Mouse (Mus musculus) forebrain, postnatal 0 days (tissue): ENCODE results near the gene Tmem38b. TPM values are rescaled to one million over a fixed set of nuclear protein-coding genes. Genes with fewer than 3 reads are reported as not detected.

ENCODE experiments used
- ATAC-seq: fragments of 200-750 bp; cut with Nextera tagmentation; 2 replicates; pipeline ENCODE4 v1.8.0; 2017; ENCODE audit warnings: mild to moderate bottlenecking, moderate library complexity
- DNase-seq: peaks from one replicate; pipeline ENCODE4 v3.0.0-alpha.2; 2015
- H3K27ac ChIP-seq: fragments of 300-500 bp; sonication (generic); 2 replicates; pipeline ENCODE4 v1.5.1; 2014; ENCODE audit warnings: low read depth, mild to moderate bottlenecking, antibody characterized with exemption, low read length, moderate library complexity, mixed read lengths
- H3K27me3 ChIP-seq: fragments of 300-500 bp; sonication (generic); 2 replicates; pipeline ENCODE4 v1.6.1; 2014; ENCODE audit warnings: mild to moderate bottlenecking, low read length, mixed read lengths; ENCODE audit not compliant: insufficient read depth
- H3K36me3 ChIP-seq: fragments of 300-500 bp; sonication (generic); 2 replicates; pipeline ENCODE4 v1.6.1; 2014; ENCODE audit warnings: mild to moderate bottlenecking, moderate library complexity; ENCODE audit not compliant: insufficient read depth
- H3K4me1 ChIP-seq: fragments of 300-500 bp; sonication (generic); 2 replicates; pipeline ENCODE4 v1.6.1; 2014; ENCODE audit warnings: antibody characterized with exemption; ENCODE audit not compliant: insufficient read depth
- H3K4me2 ChIP-seq: fragments of 300-500 bp; sonication (generic); 2 replicates; pipeline ENCODE4 v1.6.1; 2014; ENCODE audit warnings: low read depth, mild to moderate bottlenecking, moderate library complexity
- H3K4me3 ChIP-seq: fragments of 300-500 bp; sonication (generic); 2 replicates; pipeline ENCODE4 v1.5.1; 2014; ENCODE audit warnings: low read depth, low read length, mixed read lengths
- H3K9ac ChIP-seq: fragments of 300-500 bp; sonication (generic); 2 replicates; pipeline ENCODE4 v1.6.1; 2014; ENCODE audit warnings: mild to moderate bottlenecking
- H3K9me3 ChIP-seq: fragments of 300-500 bp; sonication (generic); 2 replicates; pipeline ENCODE4 v1.6.1; 2016; ENCODE audit warnings: low read length
- CTCF ChIP-seq: sonication (generic); IDR thresholded peaks from 2 replicates; pipeline ENCODE4 v1.5.1; 2016; ENCODE audit warnings: antibody characterized with exemption, control low read depth, low read depth
- WGBS: fragments of 180-500 bp; shearing (Covaris S2); extraction: QIAGEN DNeasy Blood & Tissue Kit; methylation state at CpG from one replicate; pipeline ENCODE4 v1.1.7; 2014; 5-methylcytosine and 5-hydroxymethylcytosine counted together
- polyA plus RNA-seq: library from polyadenylated mRNA; unstranded; fragments of >200 nt; fragmentation: Nextera tagmentation; extraction: Ambion mirVana; gene quantifications from 2 replicates; pipeline ENCODE4 v1.2.1, GENCODE M21; 2015
- total RNA-seq: library from RNA; depleted of rRNA; stranded (reverse); fragments of >200 nt; gene quantifications from 2 replicates; pipeline ENCODE4 v1.2.3, GENCODE M21; 2014

Gene Tmem38b
- total and polyA plus RNA-seq, 2 experiments from 2014 or later = 4.3 to 5.4 TPM

DNA sequence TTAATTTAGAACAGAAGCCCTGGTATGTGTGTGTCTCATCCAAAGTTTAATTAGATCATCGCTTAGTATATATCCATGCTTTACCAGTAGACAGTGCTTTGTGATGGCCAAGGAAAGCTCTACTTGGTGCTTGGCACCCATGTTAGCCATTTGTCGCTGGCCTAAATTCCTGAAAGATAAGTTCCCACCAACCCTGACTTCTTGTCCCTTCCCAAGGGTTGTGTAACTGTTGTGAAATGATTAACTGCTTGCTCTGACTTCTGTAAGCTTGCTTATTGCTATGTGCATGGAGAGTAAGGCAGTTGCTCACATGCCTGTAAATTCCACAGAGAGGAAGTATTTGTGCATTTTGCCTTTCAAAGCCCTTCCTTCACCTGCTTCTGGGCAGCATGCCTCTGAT lies 4.7 kb downstream of the Tmem38b start:
- WGBS = 93% methylated on average over 2 of the region's 2 CpGs
- ATAC-seq = no peak

DNA sequence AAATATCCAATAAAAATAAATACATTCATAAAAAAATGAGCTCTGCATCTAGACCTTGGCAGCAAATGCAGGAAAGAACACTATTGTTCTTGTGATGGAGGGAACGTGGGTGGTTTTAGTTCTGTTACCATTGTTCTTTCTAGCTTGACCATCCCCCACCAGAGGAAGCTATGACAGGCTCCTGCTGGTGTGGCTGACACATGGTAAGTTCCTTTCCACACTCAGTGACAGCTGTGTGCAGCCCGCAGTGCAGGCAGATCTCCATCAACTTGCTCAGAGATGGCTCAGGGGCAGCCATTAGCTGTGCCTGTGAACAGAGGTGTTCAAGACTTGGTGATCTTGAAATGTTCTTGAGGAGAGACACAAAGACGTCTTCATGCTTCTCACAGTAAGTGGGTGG lies 6.5 kb downstream of the Tmem38b start:
- 46% methylated on average over 3 of the region's 3 CpGs for WGBS
- DNase-seq = no peak
- H3K9ac ChIP-seq = no peak overlapping the region
- no peaks in the 10 kb centered on the region for H3K36me3 ChIP-seq
- no peak for ATAC-seq
- no peak overlapping the region for H3K4me3 ChIP-seq
- no peak overlapping the region for H3K4me2 ChIP-seq
- H3K4me1 ChIP-seq = no peaks in the 10 kb centered on the region
- no peaks in the 10 kb centered on the region for H3K9me3 ChIP-seq
- no peak for TF ChIP-seq CTCF
- no peaks in the 10 kb centered on the region for H3K27me3 ChIP-seq
- no peak overlapping the region for H3K27ac ChIP-seq

More for the DNA sequence above, 4.7 kb downstream of the Tmem38b start:
- no peak overlapping the region for H3K27ac ChIP-seq
- H3K4me2 ChIP-seq = no peak overlapping the region
- no peaks in the 10 kb centered on the region for H3K9me3 ChIP-seq
- H3K4me3 ChIP-seq = no peak overlapping the region
- H3K27me3 ChIP-seq = no peaks in the 10 kb centered on the region
- no peak overlapping the region for H3K9ac ChIP-seq
- no peak for DNase-seq
- H3K36me3 ChIP-seq = no peaks in the 10 kb centered on the region
- no peaks in the 10 kb centered on the region for H3K4me1 ChIP-seq
- TF ChIP-seq CTCF = no peak

DNA sequence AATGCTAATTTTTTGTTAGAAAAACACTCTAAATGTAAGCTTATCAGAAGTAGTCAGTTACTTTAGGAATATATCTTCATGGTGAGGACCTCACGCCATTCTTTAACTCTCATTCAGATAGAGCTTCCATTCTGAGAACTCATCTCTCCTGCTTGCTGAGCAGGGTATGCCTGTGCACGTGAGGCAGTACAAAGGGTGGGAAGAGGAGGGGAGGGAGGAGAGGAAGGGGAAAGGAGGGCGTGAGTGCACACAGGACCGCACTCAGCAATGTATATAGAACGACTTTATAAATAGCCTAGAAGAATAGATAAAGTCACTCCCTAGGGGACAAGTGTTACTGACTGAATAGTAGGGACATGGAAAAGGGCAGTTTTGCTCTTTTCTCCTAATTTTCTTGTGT lies 11.1 kb downstream of the Tmem38b start:
- Histone ChIP-seq H3K36me3 (no peaks in the 10 kb centered on the region), H3K4me2 (no peak overlapping the region), H3K9me3 (no peaks in the 10 kb centered on the region), H3K27ac (no peak overlapping the region), H3K9ac (no peak overlapping the region), H3K4me3 (no peak overlapping the region), H3K4me1 (no peaks in the 10 kb centered on the region), H3K27me3 (no peaks in the 10 kb centered on the region)
- ATAC-seq (no peak), DNase-seq (no peak)
- 28% methylated on average over 5 of the region's 5 CpGs for WGBS
- TF ChIP-seq CTCF = no peak

DNA sequence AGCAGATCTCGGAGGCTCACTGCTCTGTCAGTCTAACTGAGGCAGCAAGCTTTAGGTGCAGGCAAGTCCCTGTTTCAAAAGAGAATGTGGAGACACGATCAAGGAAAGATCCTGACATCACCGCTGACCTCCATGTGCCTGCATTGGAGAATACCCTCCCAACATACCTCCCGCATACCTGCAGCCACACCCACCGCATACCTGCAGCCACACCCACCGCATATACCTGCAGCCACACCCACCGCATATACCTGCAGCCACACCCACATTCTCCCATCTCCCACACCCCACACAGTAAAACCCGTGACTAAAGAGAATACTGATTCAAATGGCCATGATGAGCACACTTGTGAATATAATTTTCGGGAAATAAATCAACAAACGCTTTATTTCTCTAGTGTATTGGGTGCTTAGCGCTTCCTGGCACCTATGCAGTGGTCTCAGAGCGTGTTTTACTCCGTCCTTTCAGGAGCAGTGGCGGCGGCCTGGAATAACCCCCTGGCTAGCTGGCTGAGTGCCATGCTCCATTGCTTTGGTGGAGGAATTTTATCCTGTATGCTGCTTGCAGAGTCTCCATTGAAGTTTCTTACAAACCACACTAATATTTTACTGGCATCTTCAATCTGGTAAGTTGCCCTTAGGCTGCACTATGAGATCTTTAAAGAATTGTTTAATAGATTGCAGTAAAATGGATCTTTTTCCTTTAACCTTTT lies 14.5 kb downstream of the Tmem38b start:
- DNase-seq = no peak
- H3K4me3 ChIP-seq = no peak overlapping the region
- TF ChIP-seq CTCF = no peak
- H3K36me3 ChIP-seq = no peaks in the 10 kb centered on the region
- no peak overlapping the region for H3K9ac ChIP-seq
- H3K27ac ChIP-seq = no peak overlapping the region
- WGBS = 70% methylated on average over 15 of the region's 15 CpGs
- ATAC-seq = no peak
- no peaks in the 10 kb centered on the region for H3K27me3 ChIP-seq
- no peaks in the 10 kb centered on the region for H3K4me1 ChIP-seq
- H3K4me2 ChIP-seq = no peak overlapping the region
- no peaks in the 10 kb centered on the region for H3K9me3 ChIP-seq

DNA sequence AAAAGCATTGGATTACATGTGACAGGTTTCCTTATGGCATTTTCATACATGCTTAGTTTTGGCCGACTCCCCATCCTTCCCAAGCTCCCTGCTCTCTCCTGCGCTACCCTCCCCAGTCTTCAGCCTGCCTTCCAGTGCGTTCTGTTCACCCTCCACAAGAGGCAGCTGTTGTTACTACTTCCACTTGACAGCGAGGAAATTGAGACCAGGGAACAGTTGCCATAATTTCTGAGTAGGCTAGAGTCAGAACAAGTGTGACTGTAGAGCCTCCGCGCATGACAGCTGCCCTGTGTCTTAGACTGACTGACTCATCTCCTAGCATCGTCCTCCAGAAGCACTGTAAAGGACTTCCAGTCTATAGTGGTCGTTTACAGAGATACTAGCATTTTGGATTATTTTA lies 17.7 kb downstream of the Tmem38b start:
- Histone ChIP-seq H3K9me3 (no peaks in the 10 kb centered on the region), H3K4me1 (no peaks in the 10 kb centered on the region), H3K27me3 (no peaks in the 10 kb centered on the region), H3K4me2 (no peak overlapping the region), H3K9ac (no peak overlapping the region), H3K27ac (no peak overlapping the region), H3K4me3 (no peak overlapping the region), H3K36me3 (no peaks in the 10 kb centered on the region)
- DNase-seq = peak; percentile 4
- TF ChIP-seq CTCF = peak; percentile 37
- peak; percentile 56 for ATAC-seq
- WGBS = 62% methylated on average over 8 of the region's 8 CpGs

DNA sequence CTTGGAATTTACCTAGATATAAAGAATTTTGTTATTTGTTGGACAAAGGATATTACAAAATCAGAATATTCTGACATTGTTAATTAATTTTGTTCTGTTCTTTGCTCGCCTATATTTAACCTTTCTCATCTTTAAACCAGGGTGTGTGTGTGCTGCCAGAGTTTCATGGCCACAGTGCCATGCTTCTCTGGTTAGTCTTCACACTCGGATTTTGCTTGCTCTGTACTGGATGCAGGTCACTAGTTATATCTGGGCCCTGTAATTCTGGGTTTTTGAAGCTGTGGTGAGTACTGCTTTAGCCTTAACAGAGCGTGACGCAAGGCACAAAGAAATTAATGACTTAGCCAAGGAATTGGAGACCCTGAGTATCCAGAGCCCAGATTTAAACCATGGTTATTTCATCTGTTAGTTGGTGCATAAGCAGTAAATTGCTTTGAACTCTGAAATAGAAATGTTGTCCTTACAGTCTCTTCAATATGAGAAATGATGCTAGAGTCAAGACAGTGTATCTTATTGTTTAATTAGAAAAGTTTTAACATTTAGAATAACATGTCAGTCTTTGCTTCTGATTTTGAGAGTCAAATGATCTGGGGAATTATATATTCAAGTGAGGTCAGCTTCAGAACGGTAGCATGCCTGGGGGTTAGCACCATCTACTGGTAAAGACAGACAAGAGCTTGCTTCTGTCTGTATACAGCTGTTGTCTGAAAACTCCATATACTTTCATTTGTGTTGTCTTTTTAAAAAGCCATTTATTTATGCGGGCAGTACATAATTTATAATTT lies 19.2 kb downstream of the Tmem38b start:
- TF ChIP-seq CTCF = peak; percentile 78

DNA sequence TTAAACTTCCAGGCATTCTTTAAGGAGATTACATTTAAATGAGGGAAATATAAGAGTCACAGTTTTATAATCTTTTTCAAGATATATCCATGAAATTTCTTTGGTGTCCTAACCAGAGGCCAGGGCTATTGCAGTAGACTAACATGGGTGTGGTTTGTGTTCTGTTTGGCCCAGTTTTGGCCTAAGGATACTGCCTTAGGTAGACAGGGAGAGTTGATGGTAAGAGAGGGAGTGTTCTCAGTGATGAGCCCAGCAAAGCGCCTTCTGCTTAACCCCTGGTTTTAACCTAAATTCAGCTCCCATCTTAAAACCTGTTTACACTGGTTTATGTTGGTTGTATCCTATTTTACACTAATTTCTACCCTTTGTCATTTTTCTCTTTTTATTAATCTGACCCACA lies 19.8 kb downstream of the Tmem38b start:
- H3K27me3 ChIP-seq = no peaks in the 10 kb centered on the region
- 91% methylated on average over 1 of the region's 1 CpGs for WGBS
- DNase-seq (no peak), ATAC-seq (no peak)
- no peaks in the 10 kb centered on the region for H3K4me1 ChIP-seq
- no peak overlapping the region for H3K9ac ChIP-seq
- H3K27ac ChIP-seq = no peak overlapping the region
- no peaks in the 10 kb centered on the region for H3K36me3 ChIP-seq
- no peak overlapping the region for H3K4me3 ChIP-seq
- no peak overlapping the region for H3K4me2 ChIP-seq
- no peak for TF ChIP-seq CTCF
- no peaks in the 10 kb centered on the region for H3K9me3 ChIP-seq

More for the DNA sequence above, 19.2 kb downstream of the Tmem38b start:
- no peaks in the 10 kb centered on the region for H3K27me3 ChIP-seq
- H3K9ac ChIP-seq = no peak overlapping the region
- WGBS = 50% methylated on average over 6 of the region's 6 CpGs
- no peaks in the 10 kb centered on the region for H3K9me3 ChIP-seq
- DNase-seq (peak; percentile 62), ATAC-seq (peak; percentile 81)
- H3K4me3 ChIP-seq = no peak overlapping the region
- no peak overlapping the region for H3K4me2 ChIP-seq
- no peak overlapping the region for H3K27ac ChIP-seq
- no peaks in the 10 kb centered on the region for H3K36me3 ChIP-seq
- H3K4me1 ChIP-seq = no peaks in the 10 kb centered on the region
